Mouse (Mus musculus) embryonic facial prominence, embryonic 10.5 days (tissue): ENCODE data around the gene Pla2r1. TPM values are rescaled to one million over a fixed set of nuclear protein-coding genes. Genes with fewer than 3 reads are reported as not detected.
A peak's percentile ranks its signal among the peaks of the same experiment; 100 is the strongest.

Experiments used
- DNase-seq: peaks from one replicate; pipeline ENCODE4 v3.0.0-alpha.2; 2017; ENCODE audit warnings: low spot score
- H3K27ac ChIP-seq: fragments of 300-500 bp; sonication (generic); replicated peaks from 2 replicates; pipeline ENCODE4 v1.5.1; 2016; ENCODE audit warnings: mild to moderate bottlenecking
- H3K27me3 ChIP-seq: fragments of 300-500 bp; sonication (generic); replicated peaks from 2 replicates; pipeline ENCODE4 v1.6.1; 2016; ENCODE audit warnings: low read depth, mild to moderate bottlenecking; ENCODE audit not compliant: poor library complexity, severe bottlenecking
- H3K36me3 ChIP-seq: fragments of 300-500 bp; sonication (generic); replicated peaks from 2 replicates; pipeline ENCODE4 v1.6.1; 2016; ENCODE audit warnings: mild to moderate bottlenecking, moderate library complexity
- H3K4me1 ChIP-seq: fragments of 300-500 bp; sonication (generic); 2 replicates; pipeline ENCODE4 v1.6.1; 2016
- H3K4me3 ChIP-seq: fragments of 300-500 bp; sonication (generic); 2 replicates; pipeline ENCODE4 v1.5.1; 2016; ENCODE audit warnings: mild to moderate bottlenecking, moderate library complexity
- H3K9me3 ChIP-seq: fragments of 300-500 bp; sonication (generic); 2 replicates; pipeline ENCODE4 v1.6.1; 2016; ENCODE audit warnings: mild to moderate bottlenecking
- WGBS: fragments of 180-500 bp; shearing (Covaris S2); methylation state at CpG from one replicate; pipeline ENCODE4 v1.1.7; 2016; 5-methylcytosine and 5-hydroxymethylcytosine counted together
- polyA plus RNA-seq: library from polyadenylated mRNA; unstranded; fragments of >200 nt; fragmentation: Nextera tagmentation; extraction: Ambion mirVana; gene quantifications from 2 replicates; pipeline ENCODE4 v1.2.1, GENCODE M21; 2016

Gene Pla2r1
- polyA plus RNA-seq, 1 experiment from 2014 or later: 2.5 TPM

DNA sequence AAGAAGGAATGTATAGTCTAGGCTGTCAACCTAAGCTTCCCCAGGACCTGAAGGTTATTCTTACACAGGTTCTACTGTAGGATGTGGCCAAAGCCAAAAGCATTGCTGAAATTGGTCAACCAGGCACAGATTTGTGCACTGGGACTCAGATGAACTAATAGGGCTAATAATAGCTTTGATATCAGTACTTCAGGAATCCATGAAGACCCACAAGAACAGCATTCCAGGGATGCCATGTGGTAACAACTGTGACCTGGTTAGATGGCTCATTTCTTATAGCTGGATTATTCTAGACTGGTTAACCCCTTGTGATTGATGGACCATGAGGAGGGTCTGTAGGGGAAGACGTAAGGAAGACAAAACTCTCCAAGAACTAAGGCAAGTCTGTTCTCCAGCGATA, 74.3 kb downstream of the Pla2r1 start:
- DNase-seq: no peak
- Histone ChIP-seq H3K27me3 (no peaks in the 10 kb centered on the region), H3K4me3 (no peak overlapping the region), H3K36me3 (no peaks in the 10 kb centered on the region), H3K9me3 (no peaks in the 10 kb centered on the region), H3K27ac (no peak overlapping the region), H3K4me1 (no peaks in the 10 kb centered on the region)
- 92% methylated on average over 2 of the region's 2 CpGs for WGBS

- Histone ChIP-seq H3K9me3 (no peaks in the 10 kb centered on the region), H3K27me3 (no peaks in the 10 kb centered on the region)
- WGBS: 69% methylated on average over 11 of the region's 11 CpGs
Observed at GRCm38 (mm10) chr2:60468901-60469770, 84.0 kb downstream of the Pla2r1 start.

DNA sequence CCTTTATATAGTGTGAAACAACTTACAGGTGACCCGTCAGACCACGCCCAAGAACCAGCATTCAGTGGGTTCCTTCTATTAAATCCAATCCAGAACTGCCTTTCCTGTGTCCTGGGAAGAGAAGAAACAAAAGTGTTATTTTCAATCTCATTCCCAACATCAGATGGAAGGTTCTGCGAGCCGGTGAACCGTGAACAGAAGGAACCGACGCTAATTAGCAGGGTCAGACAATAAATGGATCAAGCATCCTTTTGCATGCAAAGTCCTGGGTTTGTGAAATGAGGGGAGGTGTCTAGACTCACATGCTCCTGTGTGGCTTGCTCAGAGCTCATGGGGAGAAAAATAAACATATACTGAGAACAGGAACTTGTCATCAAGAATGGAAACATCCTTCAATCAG, 100.7 kb downstream of the Pla2r1 start:
- no peak for DNase-seq
- Histone ChIP-seq H3K36me3 (no peaks in the 10 kb centered on the region), H3K27me3 (no peaks in the 10 kb centered on the region), H3K4me1 (peaks cover 4% of the 10 kb centered on the region), H3K9me3 (no peaks in the 10 kb centered on the region), H3K27ac (no peak overlapping the region), H3K4me3 (no peak overlapping the region)
- 85% methylated on average over 7 of the region's 7 CpGs for WGBS

More at GRCm38 (mm10) chr2:60468901-60469770, 84.0 kb downstream of the Pla2r1 start:
- no peaks in the 10 kb centered on the region for H3K36me3 ChIP-seq
- H3K27ac ChIP-seq: no peak overlapping the region
- H3K4me1 ChIP-seq: no peaks in the 10 kb centered on the region
- H3K4me3 ChIP-seq: no peak overlapping the region
- DNase-seq: no peak

GRCm38 (mm10) chr2:60451119-60451773, 101.9 kb downstream of the Pla2r1 start:
- peak overlapping the region; percentile 44; the same call in 1 of the 2 replicates for H3K27ac ChIP-seq
- 58% methylated on average over 3 of the region's 3 CpGs for WGBS
- peak; percentile 10 for DNase-seq

GRCm38 (mm10) chr2:60449732-60450131, 103.4 kb downstream of the Pla2r1 start:
- WGBS: 80% methylated on average over 6 of the region's 6 CpGs
- no peaks in the 10 kb centered on the region for H3K27me3 ChIP-seq
- H3K36me3 ChIP-seq: no peaks in the 10 kb centered on the region
- no peaks in the 10 kb centered on the region for H3K9me3 ChIP-seq
- peaks cover 4% of the 10 kb centered on the region for H3K4me1 ChIP-seq
- no peak overlapping the region for H3K27ac ChIP-seq
- no peak overlapping the region for H3K4me3 ChIP-seq
- DNase-seq: no peak

More at GRCm38 (mm10) chr2:60451119-60451773, 101.9 kb downstream of the Pla2r1 start:
- peaks cover 4% of the 10 kb centered on the region for H3K4me1 ChIP-seq
- H3K27me3 ChIP-seq: no peaks in the 10 kb centered on the region
- no peak overlapping the region for H3K4me3 ChIP-seq
- no peaks in the 10 kb centered on the region for H3K9me3 ChIP-seq
- no peaks in the 10 kb centered on the region for H3K36me3 ChIP-seq

- DNase-seq: no peak
- 80% methylated on average over 9 of the region's 9 CpGs for WGBS
- Histone ChIP-seq H3K27me3 (no peaks in the 10 kb centered on the region), H3K4me3 (no peak overlapping the region), H3K27ac (no peak overlapping the region), H3K9me3 (no peaks in the 10 kb centered on the region), H3K36me3 (no peaks in the 10 kb centered on the region), H3K4me1 (peaks cover 6% of the 10 kb centered on the region)
Observed at GRCm38 (mm10) chr2:60444711-60445509, 108.2 kb downstream of the Pla2r1 start.

DNA sequence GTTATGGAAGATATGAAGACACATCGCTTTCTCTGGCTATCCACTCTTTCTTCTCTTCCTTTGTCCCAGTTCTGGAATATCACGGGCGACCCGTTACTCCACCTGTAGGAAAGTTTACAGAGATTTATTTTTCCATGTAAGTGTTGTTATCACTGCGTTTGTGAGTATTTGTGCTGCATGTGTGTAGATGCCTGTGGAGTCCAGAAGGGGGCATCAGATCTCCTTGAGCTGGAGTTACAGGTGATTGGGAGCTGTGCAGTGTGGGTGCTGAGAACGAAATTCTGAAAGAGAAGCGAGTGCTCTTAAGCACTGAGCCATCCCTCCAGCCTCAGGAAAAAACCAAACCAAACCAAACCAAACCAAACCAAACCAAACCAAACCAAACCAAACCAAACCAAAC, 109.8 kb downstream of the Pla2r1 start:
- Histone ChIP-seq H3K36me3 (no peaks in the 10 kb centered on the region), H3K27ac (no peak overlapping the region), H3K9me3 (no peaks in the 10 kb centered on the region), H3K27me3 (no peaks in the 10 kb centered on the region), H3K4me3 (no peak overlapping the region), H3K4me1 (peaks cover 6% of the 10 kb centered on the region)
- WGBS: 96% methylated on average over 7 of the region's 7 CpGs
- no peak for DNase-seq

DNA sequence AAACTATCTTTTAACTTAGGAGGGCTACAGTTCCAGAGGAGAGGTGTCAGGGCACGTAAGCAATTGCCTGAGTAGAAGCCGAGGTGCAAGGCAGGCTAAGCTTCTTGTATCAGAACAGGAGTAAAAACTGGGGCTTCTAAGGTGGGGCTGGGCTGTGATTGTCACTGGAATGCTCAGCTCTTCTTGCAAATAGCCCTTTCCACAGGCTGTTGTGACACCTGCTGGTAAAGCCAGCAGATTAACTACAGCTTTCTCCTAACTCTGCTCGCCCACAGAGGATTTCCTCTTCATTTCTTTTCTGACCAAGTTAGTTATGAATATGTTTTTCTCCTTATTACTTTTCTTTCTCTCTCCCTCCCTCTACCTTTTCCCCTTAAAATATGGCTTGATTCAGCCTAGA, 111.2 kb downstream of the Pla2r1 start:
- Histone ChIP-seq H3K9me3 (no peaks in the 10 kb centered on the region), H3K36me3 (no peaks in the 10 kb centered on the region), H3K4me1 (peaks cover 6% of the 10 kb centered on the region), H3K27ac (no peak overlapping the region), H3K4me3 (no peak overlapping the region), H3K27me3 (no peaks in the 10 kb centered on the region)
- DNase-seq: peak; percentile 21
- WGBS: 23% methylated on average over 3 of the region's 3 CpGs

GRCm38 (mm10) chr2:60436802-60437201, 116.3 kb downstream of the Pla2r1 start:
- Histone ChIP-seq H3K27ac (no peak overlapping the region), H3K36me3 (no peaks in the 10 kb centered on the region)

GRCm38 (mm10) chr2:60430315-60431021, 122.6 kb downstream of the Pla2r1 start:
- no peaks in the 10 kb centered on the region for H3K27me3 ChIP-seq
- H3K4me1 ChIP-seq: no peaks in the 10 kb centered on the region
- H3K27ac ChIP-seq: no peak overlapping the region
- H3K4me3 ChIP-seq: no peak overlapping the region
- DNase-seq: no peak
- no peaks in the 10 kb centered on the region for H3K36me3 ChIP-seq
- WGBS: 80% methylated on average over 8 of the region's 8 CpGs
- no peaks in the 10 kb centered on the region for H3K9me3 ChIP-seq

More at GRCm38 (mm10) chr2:60436802-60437201, 116.3 kb downstream of the Pla2r1 start:
- no peaks in the 10 kb centered on the region for H3K9me3 ChIP-seq
- peaks cover 6% of the 10 kb centered on the region for H3K4me1 ChIP-seq
- DNase-seq: no peak
- no peak overlapping the region for H3K4me3 ChIP-seq
- H3K27me3 ChIP-seq: no peaks in the 10 kb centered on the region
- WGBS: 90% methylated on average over 5 of the region's 5 CpGs

DNA sequence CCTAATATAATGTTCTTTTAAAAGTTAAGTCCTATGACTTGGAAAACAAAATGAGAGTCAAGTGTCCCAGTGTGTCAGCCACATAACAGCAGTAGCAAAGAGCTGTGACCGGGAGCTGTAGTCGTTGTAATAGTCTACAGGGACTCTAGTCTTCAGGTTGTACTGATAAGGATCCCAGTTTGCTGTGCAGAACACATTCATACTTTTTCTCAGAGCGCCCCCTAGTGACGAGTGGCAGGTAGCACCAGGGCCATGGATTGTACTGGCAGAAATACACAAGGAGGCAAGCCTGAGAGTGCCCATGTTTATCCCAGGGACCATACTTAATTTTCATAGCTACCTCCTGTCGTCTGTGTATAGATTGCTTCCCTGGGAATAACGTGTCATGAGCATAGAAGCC, 135.0 kb downstream of the Pla2r1 start:
- no peak overlapping the region for H3K27ac ChIP-seq
- H3K4me3 ChIP-seq: no peak overlapping the region
- WGBS: 12% methylated on average over 6 of the region's 6 CpGs
- no peaks in the 10 kb centered on the region for H3K9me3 ChIP-seq
- DNase-seq: peak; percentile 77
- no peaks in the 10 kb centered on the region for H3K27me3 ChIP-seq
- H3K4me1 ChIP-seq: 0 out of 2 replicates have a peak, but pooled peaks cover 2% of the 10 kb centered on the region
- H3K36me3 ChIP-seq: no peaks in the 10 kb centered on the region

- H3K36me3 ChIP-seq: no peaks in the 10 kb centered on the region
- H3K27me3 ChIP-seq: no peaks in the 10 kb centered on the region
- H3K4me1 ChIP-seq: peaks cover 12% of the 10 kb centered on the region
- H3K27ac ChIP-seq: no peak overlapping the region
- no peak for DNase-seq
- no peak overlapping the region for H3K4me3 ChIP-seq
- no peaks in the 10 kb centered on the region for H3K9me3 ChIP-seq
- WGBS: 54% methylated on average over 8 of the region's 8 CpGs
Observed at GRCm38 (mm10) chr2:60414334-60414733, 138.8 kb downstream of the Pla2r1 start.
